Mouse (Mus musculus) T-helper 2 cell (primary cell): ENCODE data around the gene Spg20.

ENCODE experiments used
- in situ Hi-C: fragments of 300-600 bp; cut with MboI, MseI; formaldehyde crosslinking; loops from one replicate; pipeline ENCODE4 v1.15.1; 2025; ENCODE audit warnings: high pct_unique_total_duplicates

The Spg20 gene

GRCm38 (mm10) chr3:55147156-55147555, 35.2 kb downstream of the Spg20 start:
- in situ Hi-C loops: loop anchor here (10.0 kb wide), 1 partner anchor 1522 kb away; no protein-coding TSS in a partner anchor

GRCm38 (mm10) chr3:55148091-55148490, 36.2 kb downstream of the Spg20 start:
- in situ Hi-C loops: loop anchor here (10.0 kb wide), 1 partner anchor 1523 kb away; no protein-coding TSS in a partner anchor

DNA sequence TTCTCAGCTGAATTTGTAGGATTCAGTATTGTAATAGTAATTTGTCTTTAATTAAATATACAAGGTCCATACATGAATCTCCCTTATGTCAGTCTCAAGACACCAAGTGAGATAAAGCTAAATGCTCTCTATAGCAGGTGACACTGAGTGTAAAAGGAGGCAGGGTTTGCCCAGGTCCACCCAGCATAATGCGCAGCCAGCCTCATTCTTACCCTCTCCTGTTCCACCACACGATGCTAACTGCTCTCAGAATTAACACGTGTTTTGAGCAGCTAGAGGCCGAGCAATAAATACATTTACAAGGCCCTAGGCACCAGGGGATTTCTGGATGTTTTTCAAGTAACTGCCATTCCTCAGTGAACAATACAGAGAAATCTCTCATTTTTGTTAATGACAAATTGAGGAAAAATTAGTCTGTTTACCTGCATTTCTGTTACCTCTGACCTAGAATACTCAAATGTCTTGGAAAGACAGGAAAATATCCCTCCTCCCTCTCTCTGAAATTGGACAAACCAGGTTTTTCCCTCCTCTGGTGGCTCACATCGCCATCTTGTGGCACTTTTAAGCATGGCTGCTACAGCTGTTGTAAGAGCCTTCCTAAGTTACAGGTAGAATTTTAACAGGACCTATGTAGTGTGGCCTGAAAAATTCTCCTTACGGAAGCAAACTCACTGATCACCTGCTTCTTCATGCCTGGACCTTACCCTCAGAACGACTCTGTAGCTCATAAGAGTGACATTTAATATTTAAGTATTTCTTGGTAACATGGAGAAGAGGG, 39.9 kb downstream of the Spg20 start:
- in situ Hi-C loops: loop anchor here (10.0 kb wide), 2 partner anchors 203 to 403 kb away; no protein-coding TSS in a partner anchor

DNA sequence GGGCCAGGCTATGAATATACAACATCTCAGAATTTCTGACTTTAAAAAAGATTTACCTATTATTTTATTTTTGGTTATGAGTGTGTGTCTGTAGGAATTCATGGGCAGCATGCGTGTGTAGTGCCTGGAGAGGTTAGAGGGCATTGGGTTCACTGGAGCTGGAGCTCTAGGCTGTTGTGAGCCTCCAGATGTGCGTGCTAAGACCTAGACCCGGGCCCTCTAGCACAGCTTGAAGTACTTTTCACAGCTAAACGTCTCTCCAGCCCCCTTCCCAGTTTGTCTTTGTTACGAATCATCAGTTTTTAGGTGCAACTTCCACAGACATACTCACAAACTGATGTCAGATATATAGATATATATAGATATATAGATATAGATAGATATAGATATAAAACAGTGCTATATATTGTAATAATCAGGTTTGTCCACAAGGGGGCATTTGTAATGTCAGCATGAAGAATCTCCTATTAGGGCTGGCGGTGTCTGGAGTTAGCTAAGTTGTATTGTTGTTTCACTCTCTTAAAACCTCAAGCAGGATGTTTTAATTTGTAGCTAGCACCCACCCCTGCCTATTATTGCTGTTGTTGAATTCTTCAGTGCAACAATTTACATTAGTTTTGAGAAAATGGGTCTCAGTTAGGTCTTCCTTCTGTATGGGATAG, 40.9 kb downstream of the Spg20 start:
- in situ Hi-C loops: loop anchor here (10.0 kb wide), 2 partner anchors 202 to 402 kb away; no protein-coding TSS in a partner anchor

- in situ Hi-C loops: loop anchor here (10.0 kb wide), 2 partner anchors 201 to 401 kb away; no protein-coding TSS in a partner anchor
These were observed 42.3 kb downstream of the Spg20 start for GRCm38 (mm10) chr3:55154163-55154562.

DNA sequence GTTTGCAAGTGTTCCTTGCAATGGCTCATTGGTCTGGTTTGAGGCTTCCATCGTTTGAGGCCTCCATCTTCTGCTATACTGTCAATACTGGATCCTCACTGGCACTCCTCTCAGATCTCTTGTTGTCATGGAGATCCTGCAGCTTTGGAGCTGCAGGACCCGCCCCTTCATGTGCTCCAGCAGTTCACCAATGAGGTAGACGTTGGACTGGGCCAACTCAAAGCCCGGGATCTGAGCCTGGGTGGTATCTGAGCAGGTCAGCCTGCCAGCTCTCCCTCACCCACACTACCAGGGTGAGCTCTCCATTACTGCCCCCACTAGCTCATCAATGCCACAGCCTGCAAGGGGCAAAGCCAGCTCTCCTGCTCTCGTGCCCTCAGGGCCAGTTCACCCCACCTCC, 45.5 kb downstream of the Spg20 start:
- in situ Hi-C loops: loop anchor here (10.0 kb wide), 2 partner anchors 197 to 397 kb away; no protein-coding TSS in a partner anchor

DNA sequence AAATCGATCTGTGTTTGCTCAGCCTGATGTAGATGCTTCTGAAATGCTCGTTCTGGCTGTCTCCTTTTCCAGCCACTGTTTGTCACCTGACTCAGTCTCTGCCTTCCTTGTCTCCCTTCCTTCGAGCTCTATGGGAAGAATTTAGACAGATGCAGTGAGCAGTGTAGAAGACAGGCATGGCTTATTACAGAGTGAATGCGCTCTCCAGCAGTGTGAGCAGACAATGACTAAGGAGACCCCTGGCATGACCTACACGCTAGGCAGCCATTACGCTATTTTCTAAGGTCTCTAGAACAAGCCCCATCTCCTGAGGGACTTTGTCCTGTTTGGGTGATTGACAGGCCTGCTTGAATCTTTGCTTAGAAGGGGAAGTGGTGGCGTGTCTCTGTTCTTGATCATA, 49.2 kb downstream of the Spg20 start:
- in situ Hi-C loops: no loop called here

DNA sequence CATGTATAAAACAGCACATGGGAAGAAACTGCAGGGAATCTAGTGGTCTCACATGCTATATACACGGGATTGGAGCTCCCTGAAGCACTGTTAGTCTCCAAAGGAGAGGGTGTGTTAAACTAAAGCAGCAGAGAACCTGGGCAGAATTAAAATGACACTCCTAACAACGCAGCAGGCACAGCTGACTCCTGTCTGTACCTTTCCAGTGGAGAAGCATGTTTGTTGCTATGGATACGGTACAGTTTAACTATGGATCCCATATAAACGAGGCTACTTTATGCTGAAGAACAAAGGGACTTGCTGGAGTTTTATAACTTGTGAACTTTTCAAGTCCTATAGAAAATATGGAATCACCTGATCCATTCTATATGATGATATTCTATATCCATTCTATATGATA, 51.6 kb downstream of the Spg20 start:
- in situ Hi-C loops: no loop called here

DNA sequence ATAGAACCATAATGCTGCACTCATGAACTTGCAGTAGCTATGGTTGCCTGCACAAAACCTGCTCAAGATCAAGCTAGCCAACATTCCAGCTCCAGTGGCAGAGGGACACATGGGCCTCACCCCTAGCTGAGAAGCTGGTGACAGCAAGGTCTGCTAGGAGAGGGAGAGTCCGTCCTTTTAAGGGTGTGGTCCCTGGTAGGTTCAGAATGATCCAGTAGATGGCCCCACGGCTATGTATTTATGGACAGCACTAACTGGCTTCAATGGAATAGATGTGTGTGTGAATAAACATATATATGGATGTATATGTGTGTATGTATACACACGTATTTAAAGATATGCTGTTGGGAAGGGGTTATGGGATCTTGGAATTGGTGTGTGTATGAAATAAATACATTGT, 60.6 kb downstream of the Spg20 start:
- in situ Hi-C loops: no loop called here

DNA sequence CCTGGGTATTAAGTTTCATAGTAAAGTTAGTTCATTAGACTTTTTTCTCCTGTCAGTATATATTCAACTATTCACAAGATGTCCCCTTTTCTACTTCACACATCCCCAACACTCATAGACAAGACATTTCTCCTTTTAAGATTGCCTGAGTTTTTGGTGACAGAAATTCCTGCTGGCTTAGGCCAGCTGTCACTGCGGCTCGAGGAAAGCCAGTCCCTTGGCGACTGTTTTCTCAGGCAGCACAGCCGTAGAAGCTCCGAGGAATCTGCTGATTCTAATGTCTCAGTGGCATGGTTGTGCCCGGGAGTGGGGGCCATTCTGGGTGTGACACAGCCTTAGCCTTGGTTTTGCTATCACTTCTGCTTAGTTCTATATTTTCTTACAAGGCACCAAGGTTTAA, 65.4 kb downstream of the Spg20 start:
- in situ Hi-C loops: no loop called here

DNA sequence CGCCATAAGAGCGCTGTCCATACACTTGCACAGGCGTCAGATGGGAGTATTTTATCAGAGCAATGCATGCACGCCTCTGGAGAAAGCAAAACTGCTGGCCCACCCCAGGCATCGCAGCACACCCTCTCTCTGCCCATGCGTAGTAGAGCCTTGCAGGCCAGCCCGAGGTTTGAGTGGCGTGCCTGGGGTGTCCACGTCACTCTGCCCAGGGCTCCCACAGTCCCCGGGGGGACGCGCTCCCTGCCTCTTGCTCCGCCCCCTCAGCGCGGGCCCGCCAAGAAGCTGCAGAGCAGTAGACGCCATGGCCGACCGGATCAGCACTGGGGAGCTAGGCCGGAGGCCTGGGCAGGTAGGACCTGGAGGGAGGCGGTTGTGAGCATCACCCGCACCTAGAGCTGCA, 69.9 kb downstream of the Spg20 start, which contains the start of gene Sohlh2:
TSS of gene Sohlh2 (plus strand) at position 263 of the 400 bp plus-strand sequence.
- in situ Hi-C loops: no loop called here
